Mouse (Mus musculus) gastrocnemius, postnatal 36 days (tissue): Measurements from ENCODE around the gene Sema3b. TPM values are rescaled to one million over a fixed set of nuclear protein-coding genes. Genes with fewer than 3 reads are reported as not detected.

Experiments used
- DNase-seq, 2 experiments: peaks; one replicate each; pipeline ENCODE4 v3.0.0; 2022
- intact Hi-C: fragments of 180-260 bp; cut with DNase I; formaldehyde crosslinking; loops from one replicate; pipeline ENCODE4 v1.15.1; 2025
- long read RNA-seq, 2 experiments: library from polyadenylated mRNA; stranded (forward); transcript quantifications; one replicate each; pipeline ENCODE4 v2.0.0; 2021
- total RNA-seq, 2 experiments: library from RNA; stranded (reverse); gene quantifications; 2 replicates each; pipeline ENCODE4 v1.2.3; 2021

Gene Sema3b
- 10 to 100 TPM; 13.1 to 17.5 TPM for total RNA-seq
- long read RNA-seq, experiment 1, partial matches to known transcripts = 3 of 9 reads
- long read RNA-seq, experiment 1, other reads (novel, unspliced or antisense) = 5 of 9 reads
- long read RNA-seq, experiment 2, partial matches to known transcripts = 4 of 12 reads
- long read RNA-seq, experiment 2, other reads (novel, unspliced or antisense) = 8 of 12 reads

DNA sequence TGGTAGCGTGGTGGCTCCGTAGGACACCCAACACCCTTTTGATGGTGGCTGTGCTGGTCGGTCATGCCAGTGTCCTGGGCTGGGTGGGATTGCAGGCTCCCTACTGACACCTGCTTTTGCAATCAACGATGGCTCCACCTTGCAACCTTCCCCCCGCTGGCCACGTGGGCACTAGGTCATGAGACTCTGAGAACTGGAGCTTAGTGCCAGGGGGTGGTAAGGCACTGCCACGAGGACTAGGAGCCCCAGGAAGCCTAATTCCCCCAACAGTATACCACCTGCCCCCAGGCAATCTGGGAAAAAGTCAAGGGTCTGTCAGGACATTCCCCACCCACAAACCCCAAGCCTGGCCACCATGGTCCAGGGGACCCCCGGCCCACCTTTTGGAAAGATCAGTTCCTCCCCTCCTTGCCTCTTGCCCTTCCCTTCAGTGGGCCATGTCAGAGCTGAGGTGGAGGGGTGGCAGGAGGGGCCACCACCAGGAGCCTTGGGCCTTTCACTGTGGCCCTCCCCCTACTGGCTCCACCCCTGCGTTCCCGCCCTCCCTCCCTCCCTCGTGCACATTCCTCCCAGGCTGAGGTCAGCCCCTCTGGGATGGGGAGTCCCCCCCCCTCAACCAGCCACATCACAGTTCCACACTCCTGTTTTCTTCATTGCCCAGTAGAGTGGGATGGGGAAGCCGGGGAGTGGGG lies at the start of gene Sema3b:
Gene Sema3b (minus strand): TSS at position 489 of the 692 bp plus-strand sequence.
- DNase-seq = peak in 1 of 2 experiments; percentile 60
- intact Hi-C loops = no loop called here

DNA sequence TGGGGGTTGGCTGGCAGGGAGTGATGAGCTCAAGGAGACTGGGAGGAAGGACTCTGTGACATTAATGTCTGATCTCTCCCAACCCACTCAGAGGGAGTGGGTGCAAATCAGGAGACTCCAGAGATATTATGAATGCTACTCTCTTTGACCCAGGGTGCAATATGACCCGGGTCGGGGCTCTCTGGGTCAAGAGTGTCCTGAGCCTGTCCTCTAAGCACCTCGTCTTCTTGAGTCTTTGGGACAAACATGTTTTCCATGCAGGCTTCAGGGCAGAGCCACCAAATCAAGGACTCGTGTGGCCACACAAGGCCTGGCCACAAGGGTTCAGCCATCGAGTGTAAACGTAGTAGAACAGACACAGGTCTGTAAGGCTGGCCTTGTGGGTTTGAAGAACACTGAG lies 49.1 kb upstream of the Sema3b start:
- DNase-seq = no peak
- intact Hi-C loops = no loop called here

DNA sequence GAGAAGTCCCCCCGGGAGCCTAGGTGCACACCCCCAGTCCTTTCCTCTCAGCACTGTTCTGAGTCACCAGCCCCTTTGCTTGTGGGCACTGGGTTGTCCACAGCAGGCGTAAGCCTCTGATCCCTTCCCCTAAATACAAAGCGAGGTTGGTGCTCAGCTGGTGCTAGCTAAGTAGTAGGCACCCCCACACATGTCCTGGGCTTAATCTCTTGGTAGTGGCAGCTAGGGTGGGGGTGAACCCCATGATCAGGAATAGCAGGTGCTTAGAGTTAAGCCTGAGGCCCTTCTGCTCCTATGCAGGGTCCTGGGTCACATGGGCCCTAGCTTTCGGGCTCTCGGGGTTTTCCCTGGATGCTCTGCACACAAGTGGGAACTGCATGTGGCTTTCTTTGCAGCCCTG lies 48.1 kb upstream of the Sema3b start:
- intact Hi-C loops = no loop called here
- DNase-seq = no peak

DNA sequence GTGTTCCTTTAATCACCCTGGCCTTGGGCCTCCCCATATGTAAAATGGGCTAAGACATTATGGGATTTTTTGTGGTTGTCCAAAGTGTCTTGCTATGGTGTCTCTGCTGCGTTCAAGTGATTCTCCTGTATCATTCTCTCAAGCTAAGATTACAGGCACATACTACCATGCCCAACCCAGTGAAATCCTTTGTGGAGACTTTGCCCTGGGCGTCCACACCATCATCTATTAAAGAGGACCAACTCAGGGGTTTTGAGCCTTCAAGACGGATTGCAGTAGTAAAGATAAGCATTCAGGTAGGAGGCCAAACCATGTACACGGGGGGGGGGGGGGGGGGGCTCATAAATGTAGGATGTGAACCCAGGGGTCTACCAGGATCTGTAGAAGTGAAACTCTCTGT lies 45.6 kb upstream of the Sema3b start:
- intact Hi-C loops = no loop called here

DNA sequence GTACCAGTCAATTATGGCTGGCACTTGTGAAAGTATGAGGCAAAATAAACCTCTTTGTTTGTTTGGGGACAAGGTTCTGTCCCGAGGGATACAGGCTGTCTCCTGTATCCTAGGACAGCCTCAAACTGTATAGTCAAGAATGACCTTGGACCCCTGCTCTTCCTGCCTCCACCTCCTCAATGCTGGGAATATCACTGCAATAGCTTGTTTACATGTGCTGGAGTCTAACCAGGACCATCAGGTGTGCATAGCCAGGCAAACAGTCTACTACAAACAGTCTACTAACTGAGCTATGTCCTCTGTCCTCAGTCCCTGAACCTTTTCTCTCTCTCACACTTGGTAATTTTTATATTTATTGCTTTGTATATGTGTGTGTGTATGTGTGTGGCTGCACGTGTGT lies 44.4 kb upstream of the Sema3b start:
- DNase-seq = no peak
- intact Hi-C loops = no loop called here

More for the DNA sequence above, 45.6 kb upstream of the Sema3b start:
- no peak for DNase-seq

DNA sequence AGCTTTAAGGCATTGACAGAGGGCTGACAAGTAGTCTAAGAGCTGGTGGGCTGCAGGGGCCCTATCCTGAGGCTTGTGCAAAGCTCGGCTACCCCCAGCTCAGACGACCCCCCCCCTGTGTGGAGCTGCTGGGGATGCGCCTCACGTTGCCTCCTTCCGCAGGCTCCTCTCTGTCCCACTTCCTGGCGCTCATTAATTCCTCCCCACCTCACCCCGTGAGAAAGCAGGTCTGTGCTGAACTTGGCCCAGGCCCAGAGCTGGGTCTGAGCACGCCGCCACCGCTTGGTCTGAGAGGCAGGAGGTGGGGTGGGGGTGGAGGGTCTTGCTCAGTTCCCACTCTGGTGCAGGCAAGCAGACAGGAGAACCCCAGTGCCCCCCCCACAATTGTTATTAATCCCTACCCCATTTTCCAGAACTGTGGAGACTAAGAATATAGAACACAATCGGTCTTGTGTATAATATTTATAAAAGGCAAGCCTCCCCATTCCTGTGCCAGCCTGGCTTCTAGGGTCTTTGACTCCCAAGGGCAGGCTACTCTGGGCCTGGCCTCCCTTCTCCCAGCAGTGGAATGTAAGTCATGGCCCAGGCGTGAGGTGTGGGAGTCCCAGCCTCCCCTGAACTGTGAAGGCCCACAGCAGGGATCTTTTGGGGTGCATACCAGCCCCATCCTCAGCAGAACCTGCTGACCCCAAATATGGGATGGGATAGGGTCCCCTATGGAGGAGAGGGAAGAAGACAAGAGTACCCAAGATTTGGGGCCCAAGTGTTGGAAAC lies 41.9 kb upstream of the Sema3b start:
- DNase-seq = no peak
- intact Hi-C loops = loop anchor here (1.0 kb wide), 1 partner anchor 22 kb away; no protein-coding TSS in a partner anchor

DNA sequence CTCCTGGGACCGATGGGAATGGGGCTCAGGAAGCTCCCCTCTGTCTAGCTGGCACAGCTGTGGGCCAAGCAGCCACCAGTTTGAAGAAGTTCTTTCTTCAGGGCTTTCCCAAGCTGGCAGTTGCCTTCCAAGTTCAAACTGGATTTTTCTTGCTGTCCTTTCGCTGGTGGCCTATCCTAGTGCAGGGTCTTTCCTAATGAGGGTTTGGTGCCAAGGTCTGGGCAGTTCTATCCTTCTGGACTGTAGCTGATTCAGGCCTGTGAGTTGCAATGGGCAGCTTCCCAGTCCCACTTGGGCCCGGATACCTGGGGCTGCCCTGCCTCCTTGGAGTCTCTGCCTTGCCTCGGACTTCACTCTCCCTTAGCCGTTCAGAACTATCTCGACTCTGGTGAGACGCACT lies 41.2 kb upstream of the Sema3b start:
- intact Hi-C loops = no loop called here
- no peak for DNase-seq

DNA sequence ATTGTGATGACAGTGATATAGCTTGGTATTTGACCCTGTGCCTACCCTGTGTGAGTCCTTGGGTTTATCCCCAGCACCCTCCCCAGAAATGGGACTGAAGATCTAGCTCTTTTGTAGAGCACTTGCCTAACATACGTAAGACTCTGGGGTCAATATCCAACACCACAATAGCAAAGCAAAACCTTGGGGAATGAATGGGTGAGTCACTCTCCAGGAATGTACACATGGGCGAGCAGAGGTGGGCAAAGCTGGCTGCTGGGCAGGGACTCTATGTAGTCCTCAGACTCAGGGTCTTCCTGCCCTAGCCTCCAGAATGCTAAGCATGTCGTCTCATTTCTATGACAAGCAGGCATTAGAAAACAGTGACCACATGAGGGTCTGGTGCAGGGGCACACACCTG lies 39.7 kb upstream of the Sema3b start:
- intact Hi-C loops = no loop called here
- DNase-seq = no peak

DNA sequence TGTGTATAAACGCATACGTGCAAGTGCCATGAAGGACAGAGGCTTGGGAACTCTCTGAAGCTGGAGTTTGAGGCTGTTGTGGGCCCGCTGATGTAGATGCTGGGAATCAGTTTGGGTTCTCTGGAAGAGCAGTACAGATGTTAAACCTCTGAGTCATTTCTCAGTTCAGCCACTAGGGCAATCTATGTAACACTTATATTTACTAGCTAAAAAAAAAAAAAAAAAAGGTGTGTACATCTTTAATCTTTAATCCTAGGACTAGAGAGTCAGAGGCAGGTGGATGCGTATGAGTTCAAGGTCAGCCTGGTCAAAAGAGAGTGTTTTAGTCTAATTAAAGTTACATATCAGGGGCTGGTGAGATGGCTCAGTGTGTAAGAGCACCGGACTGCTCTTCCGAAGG lies 37.9 kb upstream of the Sema3b start:
- DNase-seq = no peak
- intact Hi-C loops = no loop called here

DNA sequence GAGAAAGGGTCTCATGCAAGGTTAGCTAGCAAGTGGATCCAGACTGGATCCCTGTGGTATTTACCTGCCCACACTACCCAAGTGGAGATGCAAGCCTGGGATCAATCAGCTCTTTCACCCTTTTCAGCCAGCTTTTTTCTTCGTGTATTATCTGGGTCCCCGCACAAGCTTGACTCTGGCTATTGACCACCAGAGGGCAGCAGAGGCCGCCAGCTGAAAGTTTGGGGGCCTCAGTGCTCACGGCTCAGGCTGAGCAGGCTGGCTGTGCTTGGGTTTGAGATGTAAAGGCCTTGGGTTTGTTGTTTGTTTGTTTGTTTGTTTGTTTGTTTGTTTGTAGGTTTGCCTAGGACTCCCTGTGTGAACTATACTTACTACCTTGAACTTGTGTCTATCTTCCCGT lies 36.5 kb upstream of the Sema3b start:
- intact Hi-C loops = loop anchor here (1.0 to 2.0 kb wide), 3 partner anchors 19 to 43 kb away; no protein-coding TSS in a partner anchor
- peak; percentile 63 to 69 for DNase-seq

DNA sequence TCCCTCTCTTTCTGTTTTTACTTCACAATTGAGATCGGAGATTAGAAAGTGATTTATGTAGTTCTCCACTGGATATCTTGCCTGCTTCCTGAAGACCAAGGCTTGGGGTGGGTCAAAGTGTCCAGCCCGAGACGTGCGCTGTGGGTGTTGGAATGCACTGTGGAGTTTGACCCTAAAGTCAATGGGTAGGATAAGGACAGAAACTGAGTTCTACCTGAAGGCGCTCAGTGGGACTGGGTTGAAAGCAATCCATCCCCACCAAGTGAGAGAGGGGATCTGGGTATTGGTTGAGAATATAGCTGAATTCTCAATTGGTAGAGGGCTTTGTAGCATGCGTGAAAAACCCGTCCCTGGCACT lies 36.1 kb upstream of the Sema3b start:
- intact Hi-C loops = loop anchor here (1.0 to 2.0 kb wide), 3 partner anchors 18 to 43 kb away; no protein-coding TSS in a partner anchor
- no peak for DNase-seq

DNA sequence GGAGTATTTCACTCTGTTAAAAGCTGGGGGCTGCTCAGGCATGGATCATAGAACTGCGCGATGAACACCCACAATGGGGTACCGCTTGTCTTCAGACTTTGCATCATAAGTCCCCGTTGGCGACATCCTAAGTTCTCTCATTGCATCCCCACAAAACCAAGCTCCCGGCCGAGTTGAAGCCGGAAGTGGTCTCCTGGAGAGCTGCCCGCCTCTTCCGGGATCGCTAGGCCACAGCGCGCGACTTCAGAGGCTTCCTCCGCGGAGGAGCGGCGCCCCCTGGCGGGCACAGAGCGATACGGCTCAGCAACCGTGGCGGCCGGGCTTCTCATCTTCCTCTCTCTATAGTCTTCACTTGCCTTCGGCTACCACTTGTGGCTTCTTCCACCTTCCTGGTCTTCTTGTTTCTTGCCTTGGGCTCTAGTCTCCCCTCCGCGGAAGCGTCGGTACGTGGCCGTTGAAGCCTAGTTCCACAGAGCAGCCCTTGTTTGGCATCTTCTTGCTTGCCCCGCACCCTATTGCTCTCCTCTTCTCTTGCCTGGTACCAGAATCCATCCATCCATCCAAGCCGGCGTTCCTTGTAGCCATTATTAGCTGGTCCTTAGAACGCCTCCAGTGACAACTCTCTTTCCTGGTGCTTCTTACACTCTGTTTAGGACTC lies 35.6 kb upstream of the Sema3b start:
- peak; percentile 88 to 91 for DNase-seq
- intact Hi-C loops = loop anchor here (1.0 to 2.0 kb wide), 3 partner anchors 18 to 42 kb away; no protein-coding TSS in a partner anchor

DNA sequence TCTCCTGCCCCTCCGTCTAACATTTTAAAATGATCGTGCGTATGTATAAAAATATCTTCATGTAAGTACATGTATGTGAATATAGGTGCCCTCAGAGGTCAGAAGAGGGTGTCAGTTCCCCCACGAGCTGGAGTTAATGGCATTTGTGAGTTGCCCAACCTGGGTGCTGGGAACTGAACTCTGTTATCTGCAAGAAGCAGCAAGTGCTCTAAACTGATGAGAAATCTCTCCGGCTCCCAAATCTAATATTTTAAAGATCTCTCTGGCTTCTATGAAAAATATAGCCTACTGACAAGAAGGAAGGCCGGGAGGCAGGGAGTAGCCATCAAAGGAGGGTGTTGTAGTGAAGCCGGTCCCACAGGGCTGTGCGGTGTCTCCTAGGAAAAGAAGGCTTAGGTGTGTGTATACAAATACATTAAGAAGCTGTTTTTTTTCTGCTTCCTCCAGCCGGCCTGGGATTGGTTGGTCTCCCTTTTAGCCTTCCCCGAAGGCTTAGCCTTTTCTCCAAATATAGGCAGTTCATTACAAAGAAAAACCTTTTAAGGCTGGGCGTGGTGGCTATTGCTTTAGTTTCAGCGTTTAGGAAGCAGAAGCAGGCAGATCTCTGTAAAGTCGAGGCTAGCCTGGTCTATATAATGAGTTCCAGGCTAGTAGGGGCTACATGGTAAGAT lies 34.6 kb upstream of the Sema3b start:
- intact Hi-C loops = loop anchor here (2.0 kb wide), 1 partner anchor 17 kb away; no protein-coding TSS in a partner anchor
- no peak for DNase-seq

DNA sequence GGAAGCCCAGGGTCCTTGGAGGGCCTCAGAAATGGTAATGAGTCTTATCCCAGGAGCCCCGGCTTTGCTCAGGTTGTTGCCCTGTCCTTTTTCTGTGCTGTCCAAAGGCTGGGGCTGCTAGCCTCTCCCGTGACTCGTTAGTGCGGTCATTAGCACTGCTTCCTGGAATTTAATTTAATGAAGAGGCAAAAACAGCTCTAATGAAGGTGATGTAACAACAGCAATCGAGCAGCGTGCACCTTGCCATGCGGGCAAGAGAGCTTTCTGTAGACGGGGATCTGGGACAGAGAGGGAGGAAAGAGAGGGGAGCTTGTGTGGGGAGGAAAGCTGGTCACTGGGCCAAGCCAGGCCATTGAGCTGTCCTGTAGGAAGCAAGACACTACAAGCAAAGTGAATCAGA lies 32.6 kb upstream of the Sema3b start:
- intact Hi-C loops = no loop called here
- no peak for DNase-seq

DNA sequence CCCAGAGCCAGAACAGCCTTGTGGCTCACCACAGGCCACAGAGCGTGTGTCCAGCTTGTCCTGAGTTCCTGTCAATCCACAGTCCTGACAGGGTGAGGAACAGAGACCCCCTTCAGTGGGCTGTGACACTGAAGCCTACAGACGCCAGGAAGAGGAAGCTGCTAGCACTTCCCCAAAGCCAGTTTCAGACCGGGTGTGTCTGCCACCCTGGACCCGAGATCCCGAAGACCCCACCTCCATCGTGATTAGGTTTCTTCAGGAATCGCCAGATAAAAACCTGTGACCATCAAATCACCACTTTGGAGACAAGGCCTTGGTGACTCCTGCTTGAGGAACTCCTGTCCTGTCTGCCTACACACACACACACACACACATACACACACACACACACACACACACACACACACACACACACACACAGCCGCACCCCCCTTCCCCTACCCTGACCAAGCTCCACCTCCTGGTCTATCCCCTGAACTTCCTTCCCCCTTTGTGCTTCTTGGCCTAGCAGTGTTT lies 31.3 kb upstream of the Sema3b start:
- no peak for DNase-seq
- intact Hi-C loops = no loop called here

DNA sequence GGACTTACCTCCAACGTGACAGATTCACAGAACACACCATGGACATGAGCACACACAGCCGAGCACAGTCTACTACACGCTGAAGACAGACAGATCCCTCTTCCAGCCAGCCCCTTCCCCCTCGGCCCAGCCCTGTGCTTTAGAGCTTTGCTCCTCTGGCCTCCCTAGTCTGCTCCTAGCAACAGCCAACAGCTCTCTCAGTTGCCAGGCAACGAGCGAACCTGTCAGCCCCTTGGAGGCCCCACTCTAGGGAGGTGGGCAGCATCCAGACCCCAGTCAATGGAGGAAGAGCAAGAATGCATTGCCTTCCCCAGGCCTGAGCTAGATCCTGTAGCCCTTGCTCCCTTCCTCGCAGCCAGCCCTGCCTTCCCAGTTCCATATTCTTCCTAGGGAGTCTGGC lies 28.0 kb upstream of the Sema3b start:
- intact Hi-C loops = no loop called here
- DNase-seq = no peak

DNA sequence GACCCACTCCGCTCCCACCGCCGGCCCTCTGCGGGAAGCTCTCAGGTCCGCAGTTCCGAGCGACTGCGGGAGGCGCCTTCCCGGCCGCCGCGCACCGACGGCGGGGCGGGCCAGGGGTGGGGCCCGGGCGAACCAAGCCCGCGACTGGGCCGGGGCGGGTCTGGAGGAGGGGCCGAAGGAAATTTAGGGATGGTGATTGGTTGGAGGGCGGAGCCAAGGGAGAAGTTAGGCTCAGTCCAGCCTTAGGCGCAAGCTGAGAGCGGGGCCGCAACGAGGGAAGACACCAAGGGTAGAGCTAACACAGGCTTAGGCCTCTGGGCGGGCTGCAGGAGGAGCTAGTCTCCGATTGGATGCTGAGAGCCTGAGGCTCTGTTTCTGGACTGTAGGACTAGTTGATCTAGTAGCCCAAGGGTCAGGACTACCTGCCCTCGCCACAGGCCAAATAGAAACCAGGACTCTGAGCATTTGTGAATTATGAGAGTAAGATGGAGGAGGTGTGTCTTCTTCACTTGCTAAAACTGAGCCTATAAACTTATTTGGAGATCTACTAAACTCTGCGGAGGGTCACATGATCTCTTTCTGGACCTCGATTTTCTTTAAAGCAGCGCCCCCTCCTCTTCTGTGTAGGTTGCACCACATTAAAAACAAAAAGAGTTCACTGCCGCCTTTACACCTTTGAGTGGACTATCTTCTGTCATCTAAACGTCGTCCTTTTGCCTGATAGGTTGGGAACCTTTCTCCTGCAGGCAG lies 26.4 kb upstream of the Sema3b start, which contains the start of gene Gnai2:
Gene Gnai2 (minus strand): TSS at position 89 of the 750 bp plus-strand sequence.
- intact Hi-C loops = no loop called here
- peak; percentile 95 to 96 for DNase-seq

DNA sequence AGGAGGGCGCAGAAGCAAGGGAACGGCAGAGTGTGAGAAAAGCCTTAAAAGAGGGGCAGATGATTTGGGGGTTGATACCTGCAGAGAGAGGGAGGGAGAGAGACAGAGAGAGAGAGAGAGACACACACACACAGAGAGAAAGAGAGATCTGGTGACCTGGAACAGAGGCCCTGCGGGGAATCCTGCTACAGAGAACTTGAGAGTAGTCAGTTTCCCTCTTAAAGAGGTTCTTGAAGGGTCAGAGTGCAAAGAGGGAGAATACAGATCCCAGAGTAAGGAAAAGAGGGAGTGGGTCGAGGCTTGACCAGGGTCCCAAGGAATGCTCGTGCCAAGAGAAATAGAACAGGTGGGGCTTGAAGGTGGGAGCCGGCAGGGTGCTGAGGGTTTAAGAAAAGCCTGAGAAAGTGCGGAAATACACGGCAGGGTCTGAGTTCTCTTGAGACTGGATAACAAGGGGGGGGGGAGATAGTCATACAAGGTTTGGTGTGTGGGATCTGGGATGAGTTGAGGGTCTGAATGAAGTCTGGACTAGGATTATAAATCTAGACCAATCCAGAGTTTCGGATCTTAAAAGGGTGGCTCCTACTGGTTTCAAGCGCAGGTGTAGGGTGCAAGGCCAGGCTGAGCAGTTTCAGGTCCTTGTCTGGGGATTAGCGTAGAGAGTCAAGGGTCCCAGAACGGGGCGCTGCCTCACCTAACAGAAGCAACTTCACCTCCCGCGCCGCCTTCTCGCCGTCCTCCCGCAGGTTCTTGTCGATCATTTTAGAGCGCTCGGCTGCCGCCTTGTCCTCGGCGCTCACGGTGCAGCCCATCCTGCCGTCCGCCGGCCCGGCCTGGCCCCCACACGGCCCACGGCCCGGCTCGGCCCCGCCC lies 25.6 kb upstream of the Sema3b start:
- intact Hi-C loops = no loop called here
- DNase-seq = no peak
